Mouse (Mus musculus): ENCODE data around the gene Kyat1. TPM values are rescaled to one million over a fixed set of nuclear protein-coding genes. Genes with fewer than 3 reads are reported as not detected.

Gene Kyat1
- 10 to 100 TPM; 12.0 to 12.7 TPM for total RNA-seq (2021)

DNA sequence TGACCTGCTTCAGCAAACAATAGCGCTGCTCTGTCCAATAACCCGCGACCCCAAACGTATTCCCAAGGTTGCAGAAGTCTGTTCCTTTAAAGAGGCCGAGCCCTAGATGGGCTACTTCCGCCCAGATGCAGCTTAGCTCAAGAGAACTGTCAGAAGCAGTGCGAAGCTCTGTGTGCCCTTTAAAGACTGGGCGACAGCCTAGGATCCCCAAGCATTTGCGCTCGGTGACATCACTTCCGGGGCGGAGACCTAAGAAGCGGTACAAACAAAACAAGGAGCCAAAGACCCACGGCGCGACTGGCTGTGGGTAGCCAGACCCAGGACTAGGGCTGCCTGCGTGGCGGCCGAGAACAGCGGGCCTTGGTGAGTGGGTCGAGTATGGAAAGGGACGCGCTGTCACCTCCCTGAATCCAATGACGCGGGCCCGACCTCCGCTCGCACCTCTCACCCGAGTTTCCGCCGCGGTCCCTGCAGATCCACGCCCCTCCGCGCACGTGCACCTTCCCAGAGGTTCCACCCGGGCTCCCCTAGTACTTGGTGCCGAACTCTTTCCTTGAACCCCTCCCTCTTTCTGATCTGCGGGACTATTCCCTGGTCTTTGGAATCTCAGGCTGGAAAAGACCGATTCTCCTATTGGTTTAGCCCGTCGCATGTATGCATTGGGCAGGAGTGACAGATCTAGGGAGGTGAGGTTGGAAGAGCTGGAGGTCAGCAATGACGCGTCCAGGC, at the start of gene Kyat1:
Kyat1 (minus strand) TSS at position 219 of the 729 bp plus-strand sequence.
- intact Hi-C loops (cut with DNase I) = no loop called here
- peak; percentile 93 for DNase-seq

GRCm38 (mm10) chr2:30253809-30254208, 48.2 kb upstream of the Kyat1 start:
- intact Hi-C loops (cut with DNase I) = no loop called here
- no peak for DNase-seq

GRCm38 (mm10) chr2:30252521-30252920, 46.9 kb upstream of the Kyat1 start:
- no peak for DNase-seq
- intact Hi-C loops (cut with DNase I) = no loop called here

- intact Hi-C loops (cut with DNase I) = no loop called here
- peak; percentile 35 for DNase-seq
Measured at GRCm38 (mm10) chr2:30251417-30252104, 45.9 kb upstream of the Kyat1 start.

- no peak for DNase-seq
- intact Hi-C loops (cut with DNase I) = no loop called here
Measured at GRCm38 (mm10) chr2:30250166-30251128, 44.8 kb upstream of the Kyat1 start.

DNA sequence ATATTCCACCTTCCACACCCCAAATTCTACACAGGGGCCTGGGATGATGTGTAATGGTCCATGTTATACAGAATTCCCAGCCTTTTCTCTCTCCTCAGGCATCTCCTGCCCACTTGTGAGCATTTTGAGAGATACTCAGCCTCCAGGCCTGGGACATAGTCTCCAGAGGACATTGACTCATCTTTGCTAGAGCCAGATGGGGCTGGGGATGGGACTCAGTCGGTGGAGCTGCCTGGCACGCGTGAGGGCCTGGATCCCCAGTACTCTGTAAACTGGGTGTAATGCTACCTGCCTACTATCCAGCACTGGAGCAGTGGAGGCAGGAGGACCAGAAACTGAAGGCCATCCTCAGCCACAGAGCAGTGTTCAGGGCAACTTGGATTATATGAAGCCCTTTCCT, 43.5 kb upstream of the Kyat1 start:
- no peak for DNase-seq
- intact Hi-C loops (cut with DNase I) = no loop called here

GRCm38 (mm10) chr2:30247681-30248080, 42.0 kb upstream of the Kyat1 start:
- DNase-seq = no peak
- intact Hi-C loops (cut with DNase I) = no loop called here

DNA sequence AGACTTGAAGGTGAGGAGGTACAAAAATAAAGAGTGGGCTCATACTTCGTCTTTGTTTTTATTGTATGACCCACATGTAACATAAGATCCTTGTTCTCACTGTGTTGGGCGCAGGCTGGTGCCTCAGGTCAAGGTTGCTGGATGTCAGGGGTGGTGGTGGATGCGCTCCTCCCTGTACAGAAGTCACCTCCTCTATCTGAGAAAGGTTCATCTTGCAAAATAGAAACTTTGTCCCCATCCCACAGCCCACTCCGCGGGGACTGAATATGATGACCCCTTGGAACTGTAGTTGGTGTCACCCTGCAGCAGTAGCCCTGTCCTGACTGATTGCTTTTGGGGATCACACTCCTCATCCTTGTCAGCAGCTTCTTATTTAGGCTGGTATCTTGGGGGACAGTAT, 41.4 kb upstream of the Kyat1 start:
- intact Hi-C loops (cut with DNase I) = no loop called here
- DNase-seq = no peak

DNA sequence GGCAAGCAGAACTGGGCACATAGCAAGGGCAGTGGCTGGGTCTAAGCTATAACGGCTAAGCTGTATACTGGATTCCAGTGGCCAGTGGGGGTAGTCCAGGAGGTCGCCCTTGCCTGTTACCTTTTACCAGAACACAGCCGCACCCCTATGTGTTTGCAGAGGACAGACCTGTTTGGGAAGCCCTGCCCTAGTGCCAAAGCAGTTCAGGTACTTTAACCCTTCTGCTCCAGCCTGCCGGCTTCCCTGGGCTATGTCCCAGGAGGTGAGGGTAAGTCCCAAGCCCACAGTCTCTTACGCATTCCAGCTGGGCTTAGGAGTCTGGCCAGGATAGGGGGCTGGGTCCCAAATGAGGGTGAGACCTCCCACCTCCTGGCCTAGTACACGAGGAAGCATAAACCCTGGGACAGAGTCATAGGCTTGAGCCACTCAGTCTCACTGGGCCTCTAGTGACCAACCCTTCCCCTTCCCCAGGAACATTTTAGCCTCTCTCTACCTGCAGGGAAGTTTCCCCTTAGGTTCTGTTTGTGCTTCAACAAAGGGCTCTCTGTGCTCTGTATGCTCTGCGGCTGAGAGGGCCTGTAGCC, 39.0 kb upstream of the Kyat1 start:
- intact Hi-C loops (cut with DNase I) = no loop called here
- no peak for DNase-seq

DNA sequence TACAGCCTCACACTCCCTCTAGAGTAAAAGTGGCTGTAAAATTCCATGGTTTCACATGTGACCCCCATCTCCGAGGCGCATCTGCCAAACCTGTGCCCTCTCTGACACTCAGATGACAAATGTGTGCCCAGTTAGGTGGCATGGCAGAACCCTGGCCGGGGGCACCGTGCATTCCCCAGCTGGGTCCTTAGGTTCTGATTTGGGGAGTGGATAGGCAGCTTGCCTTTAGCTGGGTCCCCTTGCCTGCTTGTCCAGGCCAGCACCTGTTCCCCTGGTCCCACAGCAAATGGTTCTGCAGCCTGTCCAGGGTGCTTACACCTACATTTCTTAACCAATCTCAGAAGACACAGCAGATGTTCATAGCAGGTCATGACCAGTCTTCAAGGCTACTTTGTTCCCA, 37.7 kb upstream of the Kyat1 start:
- DNase-seq = no peak
- intact Hi-C loops (cut with DNase I) = no loop called here

- peak; percentile 36 for DNase-seq
- intact Hi-C loops (cut with DNase I) = no loop called here
Measured at GRCm38 (mm10) chr2:30242509-30242908, 36.9 kb upstream of the Kyat1 start.

DNA sequence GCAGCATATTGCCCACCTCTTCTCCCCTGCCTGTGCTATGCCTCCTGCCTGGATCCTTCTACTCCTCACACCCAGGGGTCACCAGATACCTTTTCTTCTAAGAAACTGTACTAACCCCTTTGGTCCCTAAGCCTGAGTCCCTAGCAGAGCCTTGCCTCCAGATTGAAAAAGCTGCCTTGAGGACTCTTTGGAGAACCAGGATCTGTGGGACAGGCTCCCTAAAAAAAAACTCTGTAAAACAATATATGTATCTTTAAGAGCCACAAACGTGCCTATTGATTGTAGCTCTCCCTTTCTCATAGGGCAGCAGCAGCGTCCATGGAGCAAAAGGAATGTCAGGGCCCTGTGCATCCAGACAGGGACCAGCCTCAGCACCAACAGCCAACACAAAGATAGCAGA, 34.6 kb upstream of the Kyat1 start, which contains the start of gene Gm28035:
Gm28035 (plus strand) TSS at position 301 of the 400 bp plus-strand sequence.
- no peak for DNase-seq
- intact Hi-C loops (cut with DNase I) = no loop called here

DNA sequence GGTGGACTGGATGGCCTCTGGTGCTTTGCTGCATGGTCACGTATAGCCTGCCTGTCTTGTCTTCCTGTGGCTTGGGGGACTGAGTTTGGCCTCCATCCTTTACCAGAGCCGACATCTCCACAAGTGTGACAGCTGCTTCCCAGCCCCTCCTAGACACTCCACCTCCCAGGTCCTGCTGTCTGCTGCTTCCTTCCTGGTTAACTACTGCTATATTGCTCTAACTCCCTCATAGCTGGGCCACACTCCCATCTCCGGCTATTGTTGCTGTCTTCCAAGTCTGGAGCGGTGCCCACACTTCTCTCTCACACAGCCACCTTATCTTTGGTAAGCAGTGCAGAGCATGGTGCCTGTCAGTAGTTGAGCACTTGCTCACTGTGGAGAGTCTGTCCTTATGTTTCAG, 34.1 kb upstream of the Kyat1 start:
- DNase-seq = no peak

DNA sequence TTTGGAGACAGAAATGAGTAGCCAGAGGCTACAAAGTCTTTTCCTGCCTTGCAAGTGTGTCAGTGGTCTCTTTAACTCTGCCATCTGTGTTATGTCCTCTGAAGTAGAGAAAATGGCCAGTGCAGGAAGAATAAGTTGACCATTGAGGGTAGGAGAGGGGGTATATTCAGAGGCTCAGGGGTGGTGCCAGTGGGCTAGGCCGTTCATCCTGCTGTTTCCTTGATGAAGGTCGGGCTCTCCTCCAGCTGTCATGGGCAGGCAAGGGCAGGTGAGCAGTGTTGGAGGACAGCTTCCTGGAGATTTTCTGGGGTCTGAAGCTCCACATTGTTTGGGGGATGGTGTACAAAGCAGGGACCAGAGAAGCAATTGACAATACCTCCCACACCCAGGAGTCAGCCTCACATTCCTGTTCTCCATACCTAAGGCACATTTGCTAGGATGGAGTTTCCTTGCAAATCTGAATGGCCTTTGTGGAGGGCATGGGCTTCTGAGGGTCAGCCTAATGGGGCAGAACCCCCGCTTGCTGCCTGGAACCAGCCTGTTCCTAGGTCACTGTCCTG, 33.3 kb upstream of the Kyat1 start:
- intact Hi-C loops (cut with DNase I) = loop anchor here (10.0 kb wide), 1 partner anchor 54 kb away; no protein-coding TSS in a partner anchor
- no peak for DNase-seq

More for the DNA sequence above, 34.1 kb upstream of the Kyat1 start:
- intact Hi-C loops (cut with DNase I) = loop anchor here (10.0 kb wide), 1 partner anchor 55 kb away; no protein-coding TSS in a partner anchor

GRCm38 (mm10) chr2:30237881-30238280, 32.2 kb upstream of the Kyat1 start:
- DNase-seq = peak; percentile 60
- intact Hi-C loops (cut with DNase I) = loop anchor here (10.0 kb wide), 1 partner anchor 53 kb away; no protein-coding TSS in a partner anchor

- intact Hi-C loops (cut with DNase I) = loop anchor here (10.0 kb wide), 1 partner anchor 53 kb away; no protein-coding TSS in a partner anchor
- DNase-seq = peak; percentile 100
Measured at GRCm38 (mm10) chr2:30237199-30237880, 31.7 kb upstream of the Kyat1 start, which contains the start of gene Lrrc8a. Lrrc8a (plus strand) TSS chr2:30237715.

DNA sequence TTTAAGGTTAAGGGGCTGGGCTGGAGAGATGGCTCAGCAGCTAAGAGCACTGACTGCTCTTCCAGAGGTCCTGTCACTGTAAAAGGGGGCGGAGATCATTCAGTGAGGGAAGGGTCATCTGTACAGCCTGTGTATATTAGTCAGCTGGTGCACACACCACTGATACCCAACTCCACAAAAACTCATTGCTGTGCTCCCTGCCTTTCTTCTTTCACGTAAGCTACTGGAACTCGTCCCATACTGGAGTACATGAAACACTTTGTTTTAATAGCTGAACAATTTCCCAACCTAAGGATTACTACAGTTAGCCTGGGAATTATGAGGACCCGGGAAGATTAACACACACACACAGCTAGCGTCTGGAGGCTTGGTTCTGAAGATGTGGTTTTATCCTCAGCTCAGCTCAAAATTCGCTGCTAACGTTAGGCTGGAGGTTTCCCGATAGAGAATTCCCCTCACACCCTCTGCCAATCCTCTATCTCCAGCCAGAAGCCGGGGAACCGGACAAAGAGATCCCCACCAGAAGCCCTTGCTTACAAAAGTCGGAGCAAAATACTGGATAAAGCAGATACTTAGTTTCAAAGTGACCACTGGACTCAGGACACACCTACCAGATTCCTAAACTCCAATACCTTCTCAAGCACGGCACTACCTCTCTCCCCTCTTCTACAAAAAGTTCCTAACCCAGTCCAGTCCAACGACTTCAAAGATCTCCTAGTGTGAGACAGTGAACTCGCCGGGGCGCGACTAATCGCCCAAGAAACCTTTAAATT, 31.0 kb upstream of the Kyat1 start:
- intact Hi-C loops (cut with DNase I) = loop anchor here (10.0 kb wide), 1 partner anchor 52 kb away; no protein-coding TSS in a partner anchor

GRCm38 (mm10) chr2:30235593-30235992, 29.9 kb upstream of the Kyat1 start:
- intact Hi-C loops (cut with DNase I) = loop anchor here (10.0 kb wide), 1 partner anchor 51 kb away; no protein-coding TSS in a partner anchor
- DNase-seq = no peak

More for the DNA sequence above, 31.0 kb upstream of the Kyat1 start:
- no peak for DNase-seq

All from left cerebral cortex, postnatal 4 days (tissue).